Mouse (Mus musculus) liver, embryonic 13.5 days (tissue): ENCODE data around the gene Gm20696. TPM values are rescaled to one million over a fixed set of nuclear protein-coding genes. Genes with fewer than 3 reads are reported as not detected.

Experiments used
- ATAC-seq: fragments of 200-750 bp; cut with Nextera tagmentation; 2 replicates; pipeline ENCODE4 v1.8.0; 2017; ENCODE audit warnings: low read depth, mild to moderate bottlenecking, moderate number of reproducible peaks, moderate library complexity
- DNase-seq: peaks from one replicate; pipeline ENCODE4 v3.0.0; 2022
- H3K27ac ChIP-seq: fragments of 300-500 bp; sonication (generic); 2 replicates; pipeline ENCODE4 v1.5.1; 2015; ENCODE audit warnings: moderate library complexity, mild to moderate bottlenecking, inconsistent platforms
- H3K27me3 ChIP-seq: fragments of 300-500 bp; sonication (generic); 2 replicates; pipeline ENCODE4 v1.6.1; 2015; ENCODE audit warnings: mild to moderate bottlenecking, inconsistent platforms
- H3K36me3 ChIP-seq: fragments of 300-500 bp; sonication (generic); 2 replicates; pipeline ENCODE4 v1.6.1; 2015; ENCODE audit warnings: mild to moderate bottlenecking, inconsistent platforms
- H3K4me1 ChIP-seq: fragments of 300-500 bp; sonication (generic); replicated peaks from 2 replicates; pipeline ENCODE4 v1.6.1; 2015; ENCODE audit warnings: inconsistent platforms
- H3K4me2 ChIP-seq: fragments of 300-500 bp; sonication (generic); 2 replicates; pipeline ENCODE4 v1.6.1; 2015; ENCODE audit warnings: inconsistent platforms, mild to moderate bottlenecking, moderate library complexity
- H3K4me3 ChIP-seq: fragments of 300-500 bp; sonication (generic); replicated peaks from 2 replicates; pipeline ENCODE4 v1.5.1; 2015; ENCODE audit warnings: mild to moderate bottlenecking, inconsistent platforms
- H3K9ac ChIP-seq: fragments of 300-500 bp; sonication (generic); 2 replicates; pipeline ENCODE4 v1.6.1; 2015; ENCODE audit warnings: mild to moderate bottlenecking, inconsistent platforms
- H3K9me3 ChIP-seq: fragments of 300-500 bp; sonication (generic); replicated peaks from 2 replicates; pipeline ENCODE4 v1.6.1; 2016; ENCODE audit warnings: inconsistent platforms
- WGBS: fragments of 180-500 bp; shearing (Covaris S2); methylation state at CpG from one replicate; pipeline ENCODE4 v1.1.7; 2015; ENCODE audit not compliant: insufficient replicate concordance; 5-methylcytosine and 5-hydroxymethylcytosine counted together
- polyA plus RNA-seq: library from polyadenylated mRNA; unstranded; fragments of >200 nt; fragmentation: Nextera tagmentation; extraction: Ambion mirVana; gene quantifications from 2 replicates; pipeline ENCODE4 v1.2.1, GENCODE M21; 2015

The Gm20696 gene
- polyA plus RNA-seq, 1 experiment from 2014 or later, result 0.58 TPM

DNA sequence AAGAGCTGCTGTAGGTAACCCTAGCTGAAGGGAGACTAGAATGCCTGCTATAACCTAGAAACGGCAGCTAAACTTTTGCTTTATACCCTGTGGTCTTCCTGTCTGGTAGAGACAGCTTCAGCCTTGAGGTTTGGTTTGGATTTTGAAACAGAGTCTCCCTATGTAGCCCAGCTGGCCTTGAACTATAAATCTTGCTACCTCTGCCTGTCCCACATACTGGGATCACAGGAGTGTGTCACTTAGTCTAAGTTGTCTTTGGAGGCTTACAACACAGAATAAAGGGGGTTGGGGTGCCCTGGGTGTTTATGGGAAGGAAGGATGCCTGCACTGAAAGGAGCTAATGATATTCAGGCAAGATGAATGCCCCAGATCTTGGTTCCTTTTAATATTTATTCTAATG lies 113.8 kb downstream of the Gm20696 start:
- no peak for ATAC-seq
- no peak overlapping the region for H3K9ac ChIP-seq
- H3K4me3 ChIP-seq, result no peak overlapping the region
- WGBS, result 33% methylated on average over 1 of the region's 1 CpGs
- no peaks in the 10 kb centered on the region for H3K4me1 ChIP-seq
- no peak overlapping the region for H3K4me2 ChIP-seq
- H3K9me3 ChIP-seq, result no peaks in the 10 kb centered on the region
- H3K36me3 ChIP-seq, result no peaks in the 10 kb centered on the region
- H3K27ac ChIP-seq, result no peak overlapping the region
- no peaks in the 10 kb centered on the region for H3K27me3 ChIP-seq
- DNase-seq, result no peak

DNA sequence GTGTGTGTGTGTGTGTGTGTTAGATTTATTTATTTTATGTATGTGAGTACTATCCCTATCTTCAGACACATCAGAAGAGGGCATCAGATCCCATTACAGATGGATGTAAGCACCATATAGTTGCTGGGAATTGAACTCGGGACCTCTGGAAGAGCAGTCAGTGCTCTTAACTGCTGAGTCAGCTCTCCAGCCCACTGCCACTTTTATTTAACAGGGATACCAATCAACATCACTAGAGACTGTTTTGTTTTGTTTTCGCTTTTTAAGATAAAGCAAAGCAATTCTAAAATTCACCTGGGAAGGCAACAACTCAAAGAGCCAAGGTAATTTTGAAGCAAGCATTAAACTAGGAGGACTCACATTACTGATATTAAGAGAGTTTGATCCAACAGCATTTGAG lies 120.2 kb downstream of the Gm20696 start:
- H3K9me3 ChIP-seq, result no peaks in the 10 kb centered on the region
- no peak overlapping the region for H3K27ac ChIP-seq
- no peak for DNase-seq
- no peak overlapping the region for H3K4me3 ChIP-seq
- H3K4me1 ChIP-seq, result no peaks in the 10 kb centered on the region
- no peak overlapping the region for H3K9ac ChIP-seq
- 56% methylated on average over 2 of the region's 2 CpGs for WGBS
- H3K36me3 ChIP-seq, result no peaks in the 10 kb centered on the region
- no peak overlapping the region for H3K4me2 ChIP-seq
- ATAC-seq, result no peak
- H3K27me3 ChIP-seq, result no peaks in the 10 kb centered on the region

DNA sequence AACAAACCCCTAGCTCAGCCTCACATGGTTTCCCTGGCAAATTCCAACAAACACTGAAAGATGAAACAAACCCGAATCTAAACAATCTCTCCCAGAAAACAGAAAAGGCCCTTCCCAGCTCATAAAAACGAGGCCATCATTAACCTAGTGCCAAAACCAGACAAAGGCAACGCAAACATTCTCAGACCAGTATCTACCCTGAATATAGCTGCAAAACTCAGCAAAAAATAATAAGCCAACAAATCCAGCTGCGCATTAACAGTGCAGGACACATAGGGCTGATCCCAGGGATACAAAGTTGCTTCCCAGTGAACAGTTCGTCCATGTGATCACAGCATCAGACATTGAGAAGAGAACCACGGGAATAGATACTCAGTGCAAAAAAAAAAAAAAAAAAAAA lies 121.2 kb downstream of the Gm20696 start:
- Histone ChIP-seq H3K27me3 (no peaks in the 10 kb centered on the region), H3K9ac (no peak overlapping the region), H3K4me1 (no peaks in the 10 kb centered on the region), H3K36me3 (no peaks in the 10 kb centered on the region), H3K4me2 (no peak overlapping the region), H3K4me3 (no peak overlapping the region), H3K9me3 (no peaks in the 10 kb centered on the region), H3K27ac (no peak overlapping the region)
- 63% methylated on average over 6 of the region's 6 CpGs for WGBS
- ATAC-seq, result no peak
- DNase-seq, result no peak

DNA sequence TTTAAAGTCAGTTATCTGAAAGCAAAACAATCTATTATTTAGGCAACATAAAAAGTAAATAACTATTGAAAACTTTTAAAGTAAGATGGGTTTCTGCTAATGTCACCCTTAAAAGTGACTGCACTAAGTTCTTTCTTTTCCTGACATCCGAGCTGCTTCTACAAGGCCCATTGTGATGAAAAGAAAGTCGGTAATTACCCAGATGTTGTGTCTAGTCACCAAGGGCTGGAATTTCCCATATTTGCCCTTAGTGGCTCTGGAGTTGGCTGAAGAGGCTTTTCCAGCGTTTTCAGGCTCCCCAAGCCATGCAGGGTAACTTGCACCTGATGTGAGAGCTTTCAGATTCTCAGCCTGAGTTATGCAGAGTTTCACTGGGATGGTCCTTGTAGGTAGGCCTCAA lies 125.5 kb downstream of the Gm20696 start:
- Histone ChIP-seq H3K27ac (no peak overlapping the region), H3K27me3 (no peaks in the 10 kb centered on the region), H3K36me3 (no peaks in the 10 kb centered on the region), H3K4me1 (no peaks in the 10 kb centered on the region), H3K4me3 (no peak overlapping the region), H3K4me2 (no peak overlapping the region), H3K9me3 (no peaks in the 10 kb centered on the region), H3K9ac (no peak overlapping the region)
- 35% methylated on average over 3 of the region's 3 CpGs for WGBS
- ATAC-seq, result no peak
- DNase-seq, result no peak

- DNase-seq (no peak), ATAC-seq (no peak)
- no peak overlapping the region for H3K27ac ChIP-seq
- WGBS, result 53% methylated on average over 6 of the region's 6 CpGs
- no peak overlapping the region for H3K9ac ChIP-seq
- no peaks in the 10 kb centered on the region for H3K36me3 ChIP-seq
- H3K9me3 ChIP-seq, result no peaks in the 10 kb centered on the region
- no peak overlapping the region for H3K4me3 ChIP-seq
- H3K4me2 ChIP-seq, result no peak overlapping the region
- H3K27me3 ChIP-seq, result no peaks in the 10 kb centered on the region
- no peaks in the 10 kb centered on the region for H3K4me1 ChIP-seq
These were observed 125.9 kb downstream of the Gm20696 start for GRCm38 (mm10) chr6:99540653-99541052.

- Histone ChIP-seq H3K27me3 (no peaks in the 10 kb centered on the region), H3K36me3 (no peaks in the 10 kb centered on the region), H3K4me1 (no peaks in the 10 kb centered on the region), H3K27ac (no peak overlapping the region), H3K4me3 (no peak overlapping the region), H3K4me2 (no peak overlapping the region), H3K9ac (no peak overlapping the region), H3K9me3 (no peaks in the 10 kb centered on the region)
- no peak for ATAC-seq
- WGBS, result 60% methylated on average over 5 of the region's 5 CpGs
- no peak for DNase-seq
These were observed 126.5 kb downstream of the Gm20696 start for GRCm38 (mm10) chr6:99540146-99540545.

DNA sequence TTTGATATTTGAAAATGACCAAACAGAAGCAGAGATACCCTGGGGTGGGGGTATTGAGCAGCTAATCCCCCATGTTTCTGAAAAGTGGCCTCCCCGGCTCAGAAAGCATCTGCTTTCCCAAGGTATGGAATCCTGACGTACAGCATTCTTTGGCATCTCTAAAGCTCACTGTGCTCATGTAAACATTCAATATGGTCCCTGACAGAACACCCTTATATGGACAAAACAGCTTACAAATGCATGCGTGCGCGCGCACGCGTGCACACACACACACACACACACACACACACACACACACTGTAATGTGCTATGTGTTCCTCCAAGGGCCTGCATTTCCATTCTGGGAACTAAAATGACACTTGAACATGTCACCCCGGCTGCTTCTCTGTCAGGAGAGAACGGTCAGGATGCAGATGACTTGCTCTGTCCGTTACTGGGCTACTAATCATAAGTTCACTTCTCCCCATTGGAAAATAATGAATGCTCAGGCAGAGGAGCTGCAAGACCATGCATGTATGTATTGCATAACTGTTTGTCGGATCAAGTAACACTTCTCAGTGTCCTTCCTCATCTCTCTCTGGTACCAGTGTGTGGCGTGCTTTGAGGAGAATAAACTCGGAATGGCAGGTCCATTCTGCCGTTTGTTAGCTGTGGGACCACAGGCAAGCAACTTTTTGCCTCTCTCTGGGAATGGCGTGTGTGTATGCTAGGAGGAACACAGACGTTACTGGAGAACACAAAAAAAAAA lies 128.2 kb downstream of the Gm20696 start:
- Histone ChIP-seq H3K9me3 (no peaks in the 10 kb centered on the region), H3K27ac (no peak overlapping the region), H3K4me3 (no peak overlapping the region), H3K4me2 (no peak overlapping the region), H3K9ac (no peak overlapping the region), H3K27me3 (no peaks in the 10 kb centered on the region), H3K36me3 (no peaks in the 10 kb centered on the region), H3K4me1 (no peaks in the 10 kb centered on the region)
- no peak for DNase-seq
- ATAC-seq, result no peak
- 77% methylated on average over 17 of the region's 17 CpGs for WGBS

GRCm38 (mm10) chr6:99534211-99534745 lies 132.3 kb downstream of the Gm20696 start:
- WGBS, result 53% methylated on average over 5 of the region's 5 CpGs

DNA sequence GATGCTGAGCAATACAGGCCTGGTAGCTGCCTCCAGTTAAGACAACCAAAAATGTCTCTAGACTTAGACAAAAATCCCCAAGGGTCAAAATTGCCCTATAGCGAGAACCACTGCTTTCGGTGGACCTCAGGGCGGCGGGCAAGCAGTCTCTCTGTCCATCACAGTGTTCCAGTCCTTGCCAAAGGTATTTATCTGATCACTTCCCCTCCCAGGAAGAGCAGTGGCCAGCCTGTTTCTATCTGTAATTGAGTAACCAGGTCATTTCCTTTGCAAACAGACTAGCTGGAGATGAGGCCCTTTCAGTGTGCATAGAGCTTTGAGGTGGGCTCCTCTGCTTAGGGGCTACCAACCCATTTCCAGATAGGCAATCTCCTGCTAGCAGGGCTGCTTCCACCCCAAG lies 134.1 kb downstream of the Gm20696 start:
- peaks cover under 1% of the 10 kb centered on the region; the same call in 1 of the 2 replicates for H3K9me3 ChIP-seq
- H3K4me1 ChIP-seq, result peaks cover 12% of the 10 kb centered on the region
- WGBS, result 47% methylated on average over 4 of the region's 4 CpGs
- no peak overlapping the region for H3K4me3 ChIP-seq
- no peaks in the 10 kb centered on the region for H3K27me3 ChIP-seq
- no peaks in the 10 kb centered on the region for H3K36me3 ChIP-seq
- no peak overlapping the region for H3K4me2 ChIP-seq
- no peak overlapping the region for H3K27ac ChIP-seq
- H3K9ac ChIP-seq, result no peak overlapping the region
- ATAC-seq, result no peak
- no peak for DNase-seq

More at GRCm38 (mm10) chr6:99534211-99534745, 132.3 kb downstream of the Gm20696 start:
- Histone ChIP-seq H3K4me2 (no peak overlapping the region), H3K4me3 (no peak overlapping the region), H3K27ac (no peak overlapping the region), H3K4me1 (peaks cover 12% of the 10 kb centered on the region), H3K9ac (no peak overlapping the region), H3K27me3 (no peaks in the 10 kb centered on the region), H3K9me3 (no peaks in the 10 kb centered on the region), H3K36me3 (no peaks in the 10 kb centered on the region)
- DNase-seq (no peak), ATAC-seq (no peak)

GRCm38 (mm10) chr6:99528972-99529371 lies 137.6 kb downstream of the Gm20696 start:
- no peaks in the 10 kb centered on the region for H3K27me3 ChIP-seq
- no peak for DNase-seq
- 49% methylated on average over 2 of the region's 2 CpGs for WGBS
- H3K9me3 ChIP-seq, result peaks cover 6% of the 10 kb centered on the region; the same call in 1 of the 2 replicates
- no peak overlapping the region for H3K27ac ChIP-seq
- no peak overlapping the region for H3K4me2 ChIP-seq
- no peak overlapping the region for H3K4me3 ChIP-seq
- no peak overlapping the region for H3K9ac ChIP-seq
- no peak for ATAC-seq
- H3K4me1 ChIP-seq, result peaks cover 14% of the 10 kb centered on the region
- H3K36me3 ChIP-seq, result no peaks in the 10 kb centered on the region

DNA sequence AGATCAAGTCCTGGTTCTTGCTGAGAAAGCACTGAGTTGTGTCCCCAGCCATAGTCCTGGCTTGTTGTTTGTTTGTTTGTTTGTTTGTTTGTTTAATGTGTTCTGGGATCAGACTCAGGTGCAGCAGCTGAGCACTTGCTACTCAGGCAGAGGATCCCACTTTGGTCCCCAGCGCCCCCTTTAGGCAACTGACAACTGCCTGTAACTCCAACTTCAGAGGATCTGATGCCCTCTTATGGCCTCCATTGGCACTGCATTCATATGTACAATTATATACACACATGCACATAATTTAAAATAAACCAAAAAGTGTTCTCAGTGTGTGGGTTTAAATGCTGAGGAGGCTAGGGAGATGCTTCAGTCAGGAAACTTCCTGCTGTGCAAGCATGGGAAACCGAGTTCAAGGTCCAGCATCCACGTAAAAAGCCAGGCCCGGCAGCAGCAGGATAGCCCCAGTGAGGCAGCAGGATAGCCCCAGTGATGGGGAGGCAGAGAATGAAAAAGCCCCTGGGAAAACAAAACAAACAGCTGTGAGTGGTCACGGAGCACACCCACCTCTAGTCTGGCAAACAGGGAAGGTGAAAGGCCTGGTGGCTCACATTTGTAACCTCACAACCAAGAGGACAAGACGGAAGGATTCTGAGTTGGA lies 139.0 kb downstream of the Gm20696 start:
- Histone ChIP-seq H3K36me3 (no peaks in the 10 kb centered on the region), H3K4me2 (no peak overlapping the region), H3K9me3 (peaks cover 6% of the 10 kb centered on the region; the same call in 1 of the 2 replicates), H3K27ac (no peak overlapping the region), H3K9ac (no peak overlapping the region), H3K4me3 (no peak overlapping the region), H3K27me3 (no peaks in the 10 kb centered on the region), H3K4me1 (peaks cover 12% of the 10 kb centered on the region)
- no peak for ATAC-seq
- no peak for DNase-seq
- 79% methylated on average over 6 of the region's 6 CpGs for WGBS
